Mouse (Mus musculus) MEL (cell line): ENCODE measurements at regions not wholly inside any gene's neighbourhood (a gene's known extent, or its start where the extent isn't known, plus 50 kb on each side); places are given as distances from the start of the nearest gene placed in this dataset.

Experiments used
- DNase-seq: peaks from one replicate; pipeline ENCODE4 v3.0.0; 2011; ENCODE audit warnings: low read depth, low spot score
- H3K27ac ChIP-seq: 2 replicates; pipeline ENCODE4 v1.5.1; 2012; ENCODE audit warnings: low read depth, mild to moderate bottlenecking, control low read depth, low read length, moderate library complexity; ENCODE audit not compliant: control insufficient read depth
- H3K27me3 ChIP-seq, 2 experiments: fragments of 150-350 bp in 1 of 2; sonication (generic) in 1 of 2; 2 replicates each; pipeline ENCODE4 v1.6.1; 2012; ENCODE audit warnings: low read length in 2 of 2, mild to moderate bottlenecking in 2 of 2, improper control_type of control experiment in 1 of 2, moderate library complexity in 1 of 2; ENCODE audit not compliant: insufficient read depth in 2 of 2, control insufficient read depth in 1 of 2
- H3K36me3 ChIP-seq, 2 experiments: 2 replicates each; pipeline ENCODE4 v1.6.1; 2012 to 2014; ENCODE audit warnings: low read length in 2 of 2, improper control_type of control experiment in 1 of 2, inconsistent platforms in 1 of 2, mild to moderate bottlenecking in 1 of 2; ENCODE audit not compliant: insufficient read depth in 2 of 2, control insufficient read depth in 1 of 2
- H3K4me1 ChIP-seq, 2 experiments: fragments of 150-350 bp in 1 of 2; sonication (generic) in 1 of 2; 2 replicates each; pipeline ENCODE4 v1.6.1; 2012; ENCODE audit warnings: low read length in 2 of 2, improper control_type of control experiment in 1 of 2, mild to moderate bottlenecking in 1 of 2; ENCODE audit not compliant: insufficient read depth in 2 of 2, control insufficient read depth in 1 of 2
- H3K4me3 ChIP-seq, 2 experiments: fragments of 150-350 bp in 1 of 2; sonication (generic) in 1 of 2; 2 replicates each; pipeline ENCODE4 v1.5.1; 2012; ENCODE audit warnings: low read depth in 2 of 2, low read length in 2 of 2, mild to moderate bottlenecking in 2 of 2, moderate library complexity in 2 of 2, control low read depth in 1 of 2, improper control_type of control experiment in 1 of 2; ENCODE audit not compliant: control insufficient read depth in 1 of 2, insufficient read depth in 1 of 2
- H3K79me2 ChIP-seq: 2 replicates; pipeline ENCODE4 v1.6.1; 2012; ENCODE audit warnings: mild to moderate bottlenecking, low read length, moderate library complexity; ENCODE audit not compliant: control insufficient read depth, poor library complexity, insufficient read depth
- H3K9ac ChIP-seq: 2 replicates; pipeline ENCODE4 v1.6.1; 2012; ENCODE audit warnings: low read depth, mild to moderate bottlenecking, control low read depth, low read length, moderate library complexity; ENCODE audit not compliant: control insufficient read depth, poor library complexity, severe bottlenecking
- H3K9me3 ChIP-seq: fragments of 150-350 bp; sonication (generic); replicated peaks from 2 replicates; pipeline ENCODE4 v1.6.1; 2012; ENCODE audit warnings: mild to moderate bottlenecking, low read length, improper control_type of control experiment, moderate library complexity; ENCODE audit not compliant: insufficient read depth
- CHD1 ChIP-seq: IDR thresholded peaks from 2 replicates; pipeline ENCODE4 v1.6.1; 2012; ENCODE audit warnings: low read depth, mild to moderate bottlenecking, inconsistent platforms, low read length, improper control_type of control experiment
- CTCF ChIP-seq, 3 experiments: IDR thresholded peaks in 2 of 3; conservative IDR thresholded peaks in 1 of 3; 2 replicates each; pipeline ENCODE4 v1.5.1; 2011 to 2012; ENCODE audit warnings: low read length in 3 of 3, low read depth in 2 of 3, mild to moderate bottlenecking in 2 of 3, improper control_type of control experiment in 1 of 3, inconsistent platforms in 1 of 3, mixed read lengths in 1 of 3, moderate library complexity in 1 of 3; ENCODE audit not compliant: control insufficient read depth in 1 of 3, insufficient read depth in 1 of 3, poor library complexity in 1 of 3, severe bottlenecking in 1 of 3
- E2F4 ChIP-seq: IDR thresholded peaks from 2 replicates; pipeline ENCODE4 v1.6.1; 2011; ENCODE audit warnings: low read depth, low read length, improper control_type of control experiment, borderline replicate concordance
- ELF1 ChIP-seq: IDR thresholded peaks from 2 replicates; pipeline ENCODE4 v1.6.1; 2014; ENCODE audit warnings: low read depth, mild to moderate bottlenecking, inconsistent platforms, low read length, improper control_type of control experiment, moderate library complexity
- ETS1 ChIP-seq: IDR thresholded peaks from 2 replicates; pipeline ENCODE4 v1.6.1; 2012; ENCODE audit warnings: low read depth, mild to moderate bottlenecking, inconsistent platforms, low read length, improper control_type of control experiment, moderate library complexity
- GATA1 ChIP-seq: IDR thresholded peaks from 2 replicates; pipeline ENCODE4 v1.6.1; 2011; ENCODE audit warnings: low read depth, low read length, improper control_type of control experiment
- JUND ChIP-seq: IDR thresholded peaks from 2 replicates; pipeline ENCODE4 v1.6.1; 2011; ENCODE audit warnings: low read depth, mild to moderate bottlenecking, improper control_type of control experiment, low read length
- MXI1 ChIP-seq: IDR thresholded peaks from 2 replicates; pipeline ENCODE4 v1.6.1; 2011; ENCODE audit warnings: mild to moderate bottlenecking, low read depth, low read length, improper control_type of control experiment
- NELFE ChIP-seq: IDR thresholded peaks from 2 replicates; pipeline ENCODE4 v1.6.1; 2011; ENCODE audit warnings: low read depth, low read length, improper control_type of control experiment
- NRF1 ChIP-seq: IDR thresholded peaks from 2 replicates; pipeline ENCODE4 v1.6.1; 2014; ENCODE audit warnings: low read depth, mild to moderate bottlenecking, inconsistent platforms, low read length, improper control_type of control experiment, moderate library complexity; ENCODE audit not compliant: poor library complexity, insufficient read depth, severe bottlenecking
- POLR2AphosphoS2 ChIP-seq: IDR thresholded peaks from 2 replicates; pipeline ENCODE4 v1.6.1; 2011; ENCODE audit warnings: low read length, improper control_type of control experiment
- POLR2AphosphoS5 ChIP-seq: IDR thresholded peaks from 2 replicates; pipeline ENCODE4 v1.6.1; 2012; ENCODE audit warnings: low read depth, borderline replicate concordance, mild to moderate bottlenecking, inconsistent platforms, low read length, moderate library complexity, mixed read lengths
- TAL1 ChIP-seq: IDR thresholded peaks from 2 replicates; pipeline ENCODE4 v1.6.1; 2012; ENCODE audit warnings: mild to moderate bottlenecking, inconsistent platforms, low read length, moderate library complexity, mixed read lengths
- TCF12 ChIP-seq: IDR thresholded peaks from 2 replicates; pipeline ENCODE4 v1.6.1; 2014; ENCODE audit warnings: low read depth, mild to moderate bottlenecking, inconsistent platforms, low read length, improper control_type of control experiment, moderate library complexity
- USF2 ChIP-seq, 2 experiments: IDR thresholded peaks; 2 replicates each; pipeline ENCODE4 v1.6.1; 2011 to 2012; ENCODE audit warnings: improper control_type of control experiment in 2 of 2, low read length in 2 of 2, borderline replicate concordance in 1 of 2, inconsistent platforms in 1 of 2, low read depth in 1 of 2, mild to moderate bottlenecking in 1 of 2; ENCODE audit not compliant: insufficient read depth in 1 of 2
- ZKSCAN1 ChIP-seq: IDR thresholded peaks from 2 replicates; pipeline ENCODE4 v1.6.1; 2012; ENCODE audit warnings: low read depth, mild to moderate bottlenecking, inconsistent platforms, low read length, improper control_type of control experiment, moderate library complexity

DNA sequence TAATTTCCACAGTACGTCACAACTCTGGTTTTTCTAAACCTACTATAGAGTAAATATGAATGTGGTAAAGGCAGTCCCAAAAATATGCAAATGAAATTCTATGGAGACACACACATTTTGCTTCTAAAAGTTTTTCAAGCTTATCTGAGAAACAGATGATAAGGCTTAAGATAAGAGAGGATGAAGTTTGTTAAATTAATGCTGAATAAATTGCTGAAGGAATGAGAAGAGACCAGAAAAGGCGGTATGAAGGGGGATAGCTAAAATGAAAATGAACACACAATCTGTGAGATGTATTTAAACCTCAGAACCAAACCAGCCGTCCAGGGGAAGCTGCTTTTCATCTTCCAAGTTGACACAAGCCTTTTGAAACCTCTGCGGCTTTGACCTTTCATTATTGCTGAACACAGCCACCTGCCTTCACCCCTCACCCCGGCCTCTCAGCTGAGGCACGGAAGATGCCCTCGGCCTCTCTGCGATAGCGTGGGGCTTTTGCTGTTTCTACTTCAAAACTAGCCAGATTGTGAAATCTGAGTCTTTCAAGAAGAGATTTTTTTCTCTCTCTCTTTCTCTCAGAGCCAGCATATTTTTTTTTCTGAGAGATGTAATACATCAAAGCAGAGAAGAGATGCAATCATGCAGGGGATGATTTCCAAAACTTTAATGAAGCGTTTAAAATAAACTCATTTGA lies 328.7 kb upstream of the Rag2 start:
- no peaks in the 10 kb centered on the region for H3K36me3 ChIP-seq
- no peak overlapping the region for H3K9ac ChIP-seq
- no peaks in the 10 kb centered on the region for H3K27me3 ChIP-seq
- H3K4me1 ChIP-seq = no peaks in the 10 kb centered on the region
- no peaks in the 10 kb centered on the region for H3K79me2 ChIP-seq
- no peak for DNase-seq
- H3K27ac ChIP-seq = no peak overlapping the region
- H3K9me3 ChIP-seq = no peaks in the 10 kb centered on the region
- TF ChIP-seq TCF12 (no peak), ELF1 (no peak), MXI1 (no peak), NELFE (no peak), E2F4 (no peak), GATA1 (no peak), NRF1 (no peak), CHD1 (no peak), POLR2AphosphoS2 (no peak), TAL1 (no peak), ETS1 (no peak), ZKSCAN1 (no peak), CTCF (IDR thresholded peaks at IDR 0.05 in 2 of 3, conservative IDR thresholded peaks at IDR 0.05 in 1 of 3; ENCODE audit: control insufficient read depth in 1 of 3, insufficient read depth in 1 of 3, low read depth in 2 of 3, low read length in 3 of 3, poor library complexity in 1 of 3, severe bottlenecking in 1 of 3) (no peak), JUND (no peak), POLR2AphosphoS5 (no peak)
- H3K4me3 ChIP-seq = no peak overlapping the region

GRCm38 (mm10) chr2:101296369-101296682 lies 328.2 kb upstream of the Rag2 start:
- no peak overlapping the region for H3K9ac ChIP-seq
- no peaks in the 10 kb centered on the region for H3K27me3 ChIP-seq
- H3K36me3 ChIP-seq = no peaks in the 10 kb centered on the region
- H3K9me3 ChIP-seq = no peaks in the 10 kb centered on the region
- no peak overlapping the region for H3K27ac ChIP-seq
- H3K79me2 ChIP-seq = no peaks in the 10 kb centered on the region
- TF ChIP-seq USF2 (IDR thresholded peaks at IDR 0.05; ENCODE audit: borderline replicate concordance in 1 of 2, insufficient read depth in 1 of 2, low read depth in 1 of 2, low read length in 2 of 2) = no peak
- DNase-seq = no peak
- H3K4me3 ChIP-seq = no peak overlapping the region
- no peaks in the 10 kb centered on the region for H3K4me1 ChIP-seq
